Mouse (Mus musculus) intestine, embryonic 14.5 days (tissue): ENCODE measurements around the gene Qpctl. TPM values are rescaled to one million over a fixed set of nuclear protein-coding genes. Genes with fewer than 3 reads are reported as not detected.

ENCODE experiments used
- ATAC-seq: fragments of 200-750 bp; cut with Nextera tagmentation; replicated peaks from 2 replicates; pipeline ENCODE4 v1.8.0; 2017; ENCODE audit warnings: low read depth, moderate number of reproducible peaks, moderate TSS enrichment, moderate library complexity; ENCODE audit not compliant: low FRiP score, low TSS enrichment
- DNase-seq: peaks from one replicate; pipeline ENCODE4 v3.0.0-alpha.2; 2018; ENCODE audit warnings: low spot score
- H3K27ac ChIP-seq: fragments of 300-500 bp; sonication (generic); 2 replicates; pipeline ENCODE4 v1.5.1; 2014; ENCODE audit warnings: low read depth, mild to moderate bottlenecking, control low read depth
- H3K27me3 ChIP-seq: fragments of 300-500 bp; sonication (generic); replicated peaks from 2 replicates; pipeline ENCODE4 v1.6.1; 2014; ENCODE audit warnings: low read length, control low read depth; ENCODE audit not compliant: control insufficient read depth, insufficient read depth
- H3K36me3 ChIP-seq: fragments of 300-500 bp; sonication (generic); 2 replicates; pipeline ENCODE4 v1.6.1; 2014; ENCODE audit warnings: low read length, control low read depth; ENCODE audit not compliant: control insufficient read depth, insufficient read depth
- H3K4me1 ChIP-seq: fragments of 300-500 bp; sonication (generic); replicated peaks from 2 replicates; pipeline ENCODE4 v1.6.1; 2014; ENCODE audit warnings: low read length, control low read depth, mixed read lengths; ENCODE audit not compliant: control insufficient read depth, insufficient read depth
- H3K4me2 ChIP-seq: fragments of 300-500 bp; sonication (generic); 2 replicates; pipeline ENCODE4 v1.6.1; 2014; ENCODE audit warnings: low read length
- H3K4me3 ChIP-seq: fragments of 300-500 bp; sonication (generic); 2 replicates; pipeline ENCODE4 v1.5.1; 2014; ENCODE audit warnings: low read depth, low read length, control low read depth, mixed read lengths
- H3K9ac ChIP-seq: fragments of 300-500 bp; sonication (generic); 2 replicates; pipeline ENCODE4 v1.6.1; 2014; ENCODE audit warnings: mild to moderate bottlenecking, low read length
- H3K9me3 ChIP-seq: fragments of 300-500 bp; sonication (generic); 2 replicates; pipeline ENCODE4 v1.6.1; 2016; ENCODE audit warnings: low read length, control low read depth; ENCODE audit not compliant: control insufficient read depth
- WGBS: fragments of 180-500 bp; shearing (Covaris S2); extraction: QIAGEN DNeasy Blood & Tissue Kit; methylation state at CpG from one replicate; pipeline ENCODE4 v1.1.7; 2014; 5-methylcytosine and 5-hydroxymethylcytosine counted together
- polyA plus RNA-seq: library from polyadenylated mRNA; unstranded; fragments of >200 nt; fragmentation: Nextera tagmentation; extraction: Ambion mirVana; gene quantifications from 2 replicates; pipeline ENCODE4 v1.2.1, GENCODE M21; 2014

Gene Qpctl
- polyA plus RNA-seq = 10.1 and 11.0 TPM in 2 replicates

GRCm38 (mm10) chr7:19148875-19149541 is at the start of gene Qpctl:
Qpctl (minus strand) TSS chr7:19149291.
- DNase-seq = peak; percentile 97
- Histone ChIP-seq H3K27me3 (no peaks in the 10 kb centered on the region), H3K36me3 (peaks cover 31% of the 10 kb centered on the region), H3K4me2 (peak within 1 kb of the TSS; percentile 71), H3K4me3 (peak within 1 kb of the TSS; percentile 91), H3K9ac (peak within 1 kb of the TSS; percentile 79), H3K4me1 (peaks cover 14% of the 10 kb centered on the region), H3K27ac (peak within 1 kb of the TSS; percentile 71), H3K9me3 (no peaks in the 10 kb centered on the region)
- WGBS = under 1% methylated on average over 43 of the region's 43 CpGs
- ATAC-seq = peak; percentile 97

GRCm38 (mm10) chr7:19197985-19198384 is 48.9 kb upstream of the Qpctl start:
- Histone ChIP-seq H3K4me1 (no peaks in the 10 kb centered on the region), H3K9ac (no peak overlapping the region), H3K9me3 (no peaks in the 10 kb centered on the region), H3K4me3 (no peak overlapping the region), H3K27me3 (no peaks in the 10 kb centered on the region), H3K4me2 (no peak overlapping the region), H3K36me3 (peaks cover 42% of the 10 kb centered on the region), H3K27ac (no peak overlapping the region)
- ATAC-seq = no peak
- 33% methylated on average over 2 of the region's 2 CpGs for WGBS
- no peak for DNase-seq

- DNase-seq = no peak
- 64% methylated on average over 6 of the region's 6 CpGs for WGBS
- no peaks in the 10 kb centered on the region for H3K9me3 ChIP-seq
- H3K9ac ChIP-seq = no peak overlapping the region
- no peaks in the 10 kb centered on the region for H3K4me1 ChIP-seq
- no peak overlapping the region for H3K27ac ChIP-seq
- H3K4me2 ChIP-seq = no peak overlapping the region
- H3K4me3 ChIP-seq = no peak overlapping the region
- no peaks in the 10 kb centered on the region for H3K27me3 ChIP-seq
- H3K36me3 ChIP-seq = peaks cover 47% of the 10 kb centered on the region
- ATAC-seq = no peak
Measured at GRCm38 (mm10) chr7:19196676-19197075, 47.6 kb upstream of the Qpctl start.

GRCm38 (mm10) chr7:19194676-19195075 is 45.6 kb upstream of the Qpctl start:
- DNase-seq (no peak), ATAC-seq (no peak)
- Histone ChIP-seq H3K36me3 (peaks cover 43% of the 10 kb centered on the region), H3K4me3 (no peak overlapping the region), H3K9ac (no peak overlapping the region), H3K4me1 (no peaks in the 10 kb centered on the region), H3K27ac (no peak overlapping the region), H3K27me3 (no peaks in the 10 kb centered on the region), H3K4me2 (no peak overlapping the region), H3K9me3 (no peaks in the 10 kb centered on the region)
- WGBS = 99% methylated on average over 4 of the region's 4 CpGs

GRCm38 (mm10) chr7:19184758-19185157 is 35.7 kb upstream of the Qpctl start:
- H3K4me3 ChIP-seq = no peak overlapping the region
- H3K9ac ChIP-seq = no peak overlapping the region
- H3K4me1 ChIP-seq = peaks cover 10% of the 10 kb centered on the region
- H3K27me3 ChIP-seq = peaks cover 10% of the 10 kb centered on the region
- 0 out of 2 replicates have a peak, but pooled peaks cover 15% of the 10 kb centered on the region for H3K36me3 ChIP-seq
- ATAC-seq (no peak), DNase-seq (no peak)
- H3K9me3 ChIP-seq = no peaks in the 10 kb centered on the region
- 82% methylated on average over 6 of the region's 6 CpGs for WGBS
- H3K4me2 ChIP-seq = no peak overlapping the region
- no peak overlapping the region for H3K27ac ChIP-seq

- Histone ChIP-seq H3K9me3 (no peaks in the 10 kb centered on the region), H3K27ac (no peak overlapping the region), H3K4me1 (peaks cover 12% of the 10 kb centered on the region), H3K4me2 (no peak overlapping the region), H3K36me3 (0 out of 2 replicates have a peak, but pooled peaks cover 15% of the 10 kb centered on the region), H3K27me3 (peaks cover 15% of the 10 kb centered on the region), H3K9ac (no peak overlapping the region), H3K4me3 (no peak overlapping the region)
- DNase-seq (no peak), ATAC-seq (no peak)
- 79% methylated on average over 2 of the region's 2 CpGs for WGBS
Measured at GRCm38 (mm10) chr7:19184250-19184649, 35.2 kb upstream of the Qpctl start.

- H3K4me1 ChIP-seq = peaks cover 16% of the 10 kb centered on the region
- H3K9me3 ChIP-seq = 0 out of 2 replicates have a peak, but pooled peaks cover 4% of the 10 kb centered on the region
- H3K36me3 ChIP-seq = no peaks in the 10 kb centered on the region
- peak overlapping the region; percentile 84 for H3K4me2 ChIP-seq
- H3K27ac ChIP-seq = no peak overlapping the region
- H3K4me3 ChIP-seq = peak overlapping the region; percentile 67
- peak overlapping the region; percentile 53 for H3K9ac ChIP-seq
- DNase-seq = peak; percentile 68
- 1% methylated on average over 27 of the region's 27 CpGs for WGBS
- ATAC-seq = peak; percentile 37
- peaks cover 47% of the 10 kb centered on the region for H3K27me3 ChIP-seq
Measured at GRCm38 (mm10) chr7:19180862-19181429, 31.9 kb upstream of the Qpctl start.

- H3K9ac ChIP-seq = no peak overlapping the region
- no peak overlapping the region for H3K27ac ChIP-seq
- 0 out of 2 replicates have a peak overlapping the region, but pooled peaks have one; percentile 45 for H3K4me2 ChIP-seq
- H3K9me3 ChIP-seq = 0 out of 2 replicates have a peak, but pooled peaks cover 4% of the 10 kb centered on the region
- 36% methylated on average over 6 of the region's 6 CpGs for WGBS
- no peak for ATAC-seq
- H3K4me3 ChIP-seq = no peak overlapping the region
- peaks cover 17% of the 10 kb centered on the region for H3K4me1 ChIP-seq
- no peak for DNase-seq
- no peaks in the 10 kb centered on the region for H3K36me3 ChIP-seq
- peaks cover 55% of the 10 kb centered on the region for H3K27me3 ChIP-seq
Measured at GRCm38 (mm10) chr7:19179936-19180335, 30.8 kb upstream of the Qpctl start.
